Mouse (Mus musculus) hindbrain, embryonic 14.5 days (tissue): ENCODE data around the gene Scamp1. TPM values are rescaled to one million over a fixed set of nuclear protein-coding genes. Genes with fewer than 3 reads are reported as not detected.

Experiments
- polyA plus RNA-seq: library from polyadenylated mRNA; unstranded; fragments of >200 nt; fragmentation: Nextera tagmentation; extraction: Ambion mirVana; gene quantifications from 2 replicates; pipeline ENCODE4 v1.2.1, GENCODE M21; 2014

The Scamp1 gene
- polyA plus RNA-seq, 1 experiment from 2014 or later = 159 TPM

Other genes with a start within 250 kb of the Scamp1 start
- gene Lhfpl2, start 228.1 kb downstream of the Scamp1 start, polyA plus RNA-seq = 19.7 and 21.3 TPM in 2 replicates
- 27.3 and 32.6 TPM in 2 replicates for gene Ap3b1, start 73.1 kb upstream of the Scamp1 start, polyA plus RNA-seq